Mouse (Mus musculus) olfactory bulb, adult 2 months (tissue): Measurements from ENCODE around the gene Mid2.

Source experiments
- CTCF ChIP-seq: fragments of 200-500 bp; IDR thresholded peaks from 2 replicates; pipeline ENCODE4 v1.5.1; 2012; ENCODE audit warnings: low read depth, mild to moderate bottlenecking, low read length, moderate library complexity; ENCODE audit not compliant: insufficient read depth
- POLR2A ChIP-seq: fragments of 200-500 bp; IDR thresholded peaks from 2 replicates; pipeline ENCODE4 v1.6.1; 2012; ENCODE audit warnings: mild to moderate bottlenecking, low read depth, low read length, moderate library complexity; ENCODE audit not compliant: insufficient read depth

- TF ChIP-seq CTCF (no peak), POLR2A (no peak)
Observed at GRCm38 (mm10) chrX:140813312-140814006, 149.1 kb downstream of the Mid2 start, which contains the start of gene Tex13b.
